Mouse (Mus musculus) retina, postnatal 1 day (tissue): ENCODE data around the gene Tfcp2.
"Not testable (repeated sequence)": the region's sequence is repeated elsewhere in the genome, so short reads cannot be mapped to it uniquely, and the experiment has no call there.

Experiments used
- DNase-seq: peaks from one replicate; pipeline ENCODE4 v3.0.0-alpha.2; 2012

Tfcp2 gene

DNA sequence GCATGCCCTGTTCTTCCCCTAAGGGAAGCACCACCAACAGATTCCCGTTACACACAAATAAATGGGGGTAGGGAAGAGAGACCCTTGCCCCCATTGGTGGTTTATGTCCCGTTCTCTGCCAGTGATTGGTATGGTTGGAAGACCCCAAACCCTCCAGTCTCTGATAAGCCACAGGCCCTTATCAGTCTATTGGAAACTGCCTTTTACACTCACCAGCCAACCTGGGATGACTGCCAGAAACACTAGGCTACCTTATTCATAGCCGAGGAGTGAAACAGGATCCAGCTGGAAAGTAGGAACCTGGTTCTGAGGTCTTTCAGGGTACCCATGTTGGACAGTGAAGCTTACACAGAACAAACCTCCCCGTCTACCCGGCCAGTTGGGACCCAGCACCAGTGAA lies 4.2 kb upstream of the Tfcp2 start:
- DNase-seq, result no peak

DNA sequence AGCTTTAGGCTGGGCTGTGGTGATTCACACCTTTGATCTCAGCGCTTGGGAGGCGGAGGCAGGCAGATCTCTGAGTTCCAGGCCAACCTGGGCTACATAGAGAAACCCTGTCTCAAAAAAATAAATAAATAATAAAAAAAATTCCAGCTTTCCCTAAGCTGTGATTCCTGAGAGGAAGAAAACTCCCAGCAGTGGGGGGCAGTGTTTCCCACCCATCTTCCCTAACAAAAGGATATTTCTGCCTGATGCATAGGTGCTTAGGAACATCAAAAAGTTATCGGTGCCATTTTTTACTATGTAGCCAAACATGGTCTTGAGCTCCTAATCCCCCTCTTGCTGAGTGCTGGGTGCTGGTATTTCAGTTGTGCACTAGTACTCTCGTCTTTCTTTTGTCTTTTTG lies 1.5 kb downstream of the Tfcp2 start:
- no peak for DNase-seq

DNA sequence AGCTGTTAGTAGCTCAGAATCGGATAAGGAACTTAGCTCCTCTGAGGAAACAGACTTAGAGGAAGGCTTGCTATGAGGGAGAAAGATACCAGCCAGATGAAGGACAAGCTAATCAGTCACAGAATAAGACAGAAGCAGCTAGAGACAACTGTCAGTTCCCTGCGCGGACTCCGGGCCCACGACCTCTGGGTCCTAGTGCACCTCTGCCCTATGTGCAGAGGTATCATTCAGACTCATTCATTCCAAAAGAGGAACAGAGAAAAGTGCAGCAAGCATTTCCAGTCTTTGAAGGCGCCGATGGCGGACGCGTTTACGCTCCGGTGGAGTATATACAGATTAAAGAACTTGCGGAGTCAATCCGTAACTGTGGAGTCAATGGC lies 8.2 kb downstream of the Tfcp2 start:
- not testable (repeated sequence) for DNase-seq

GRCm38 (mm10) chr15:100542876-100543650 lies 8.7 kb downstream of the Tfcp2 start:
- not testable (repeated sequence) for DNase-seq

GRCm38 (mm10) chr15:100541426-100541825 lies 10.4 kb downstream of the Tfcp2 start:
- no peak for DNase-seq

GRCm38 (mm10) chr15:100541001-100541400 lies 10.8 kb downstream of the Tfcp2 start:
- not testable (repeated sequence) for DNase-seq

DNA sequence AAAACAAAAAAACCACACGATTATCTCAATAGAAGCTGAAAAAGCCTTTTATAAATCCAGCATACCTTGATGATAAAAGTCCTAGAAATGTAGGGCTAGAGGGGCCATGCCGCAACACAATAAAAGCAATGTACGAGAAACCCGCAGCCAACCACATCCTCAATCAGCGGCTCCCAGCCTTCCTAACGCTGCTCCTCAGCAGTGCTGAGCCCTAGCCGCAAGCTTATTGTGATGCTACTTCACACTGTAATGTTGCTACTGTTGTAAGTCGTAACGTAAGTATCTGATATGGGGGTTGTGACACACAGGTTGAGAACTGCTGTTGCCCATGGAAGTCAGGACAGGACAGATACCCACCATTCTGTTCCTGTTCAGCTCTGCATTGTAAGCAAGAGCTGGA lies 12.4 kb downstream of the Tfcp2 start:
- DNase-seq, result no peak

GRCm38 (mm10) chr15:100537913-100538312 lies 13.9 kb downstream of the Tfcp2 start:
- DNase-seq, result peak; percentile 64

DNA sequence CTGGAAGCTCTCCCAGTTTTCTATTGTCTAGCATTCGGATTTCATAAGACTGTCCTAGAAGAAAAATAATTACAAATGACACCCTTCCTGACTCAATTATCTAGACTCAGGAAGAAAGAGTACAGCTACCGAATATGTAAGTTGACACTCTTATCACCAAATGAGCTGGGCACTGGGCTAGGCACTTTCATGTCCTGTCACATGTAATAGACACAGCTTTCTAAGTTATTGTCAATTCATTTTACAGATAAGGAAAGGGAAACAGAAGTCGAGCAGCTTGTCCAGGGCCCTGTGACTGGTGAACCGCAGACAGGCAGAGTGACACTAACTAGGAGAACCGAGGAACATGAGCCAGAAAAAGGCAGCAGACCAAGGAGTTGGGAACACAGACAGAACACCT lies 23.9 kb downstream of the Tfcp2 start:
- DNase-seq, result no peak

GRCm38 (mm10) chr15:100525405-100525804 lies 26.4 kb downstream of the Tfcp2 start:
- no peak for DNase-seq

DNA sequence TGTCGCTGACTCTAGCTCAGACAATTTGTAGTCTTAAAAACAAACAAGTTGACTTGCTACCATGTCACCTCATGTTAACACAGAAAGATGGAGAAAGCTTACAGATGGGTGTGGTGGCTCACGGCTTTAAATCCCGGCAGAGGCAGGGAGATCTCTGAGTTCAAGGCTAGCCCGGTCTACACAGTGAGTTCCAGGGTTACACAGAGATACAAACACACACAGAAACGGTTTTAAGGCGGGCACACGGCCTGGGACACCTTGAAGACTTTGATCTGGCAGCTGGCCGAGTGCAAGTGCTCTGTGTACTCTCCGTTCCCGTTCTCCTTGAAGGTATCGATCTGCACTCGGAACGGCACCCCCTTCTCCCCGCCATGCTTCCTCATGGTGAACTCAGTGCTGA lies 31.5 kb downstream of the Tfcp2 start:
- no peak for DNase-seq

- no peak for DNase-seq
Measured at GRCm38 (mm10) chr15:100515121-100515520, 36.7 kb downstream of the Tfcp2 start.

DNA sequence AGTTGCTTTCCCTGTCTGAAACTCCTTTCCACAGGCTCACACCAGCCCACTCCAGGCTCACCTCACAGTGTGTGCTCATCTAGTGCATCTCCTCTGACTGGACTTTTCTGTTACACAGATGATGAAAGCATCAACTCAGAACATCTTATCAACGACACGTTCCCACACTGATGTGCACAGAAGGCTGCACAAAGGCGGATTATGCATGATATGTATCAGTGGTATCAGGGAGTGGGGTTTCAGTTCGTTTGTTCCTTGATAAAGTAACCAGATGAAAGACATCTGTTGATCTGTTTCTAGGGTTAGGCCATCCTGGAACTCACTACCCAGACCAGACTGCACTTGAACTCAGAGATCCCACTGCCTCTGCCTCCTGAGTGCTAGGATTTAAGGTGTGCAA lies 38.4 kb downstream of the Tfcp2 start:
- no peak for DNase-seq

DNA sequence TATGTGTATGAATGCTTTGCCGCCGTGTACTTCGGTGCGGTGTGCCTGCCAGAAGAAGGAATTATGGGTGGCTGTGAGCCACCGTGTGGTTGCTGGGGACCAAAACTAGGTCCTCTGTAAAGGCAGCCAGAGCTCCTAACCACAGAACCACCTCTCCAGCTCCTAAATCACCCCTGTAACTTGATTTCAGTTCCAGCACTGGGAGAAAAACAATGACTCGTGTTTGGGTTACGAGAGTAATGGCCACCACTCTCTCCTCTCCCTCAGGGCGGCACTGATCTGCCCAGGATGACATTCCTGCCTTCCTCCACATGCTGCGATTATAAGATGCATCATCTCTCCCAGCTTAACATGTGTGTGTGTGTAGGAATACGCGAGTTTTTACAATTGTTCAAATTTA lies 41.7 kb downstream of the Tfcp2 start:
- no peak for DNase-seq

DNA sequence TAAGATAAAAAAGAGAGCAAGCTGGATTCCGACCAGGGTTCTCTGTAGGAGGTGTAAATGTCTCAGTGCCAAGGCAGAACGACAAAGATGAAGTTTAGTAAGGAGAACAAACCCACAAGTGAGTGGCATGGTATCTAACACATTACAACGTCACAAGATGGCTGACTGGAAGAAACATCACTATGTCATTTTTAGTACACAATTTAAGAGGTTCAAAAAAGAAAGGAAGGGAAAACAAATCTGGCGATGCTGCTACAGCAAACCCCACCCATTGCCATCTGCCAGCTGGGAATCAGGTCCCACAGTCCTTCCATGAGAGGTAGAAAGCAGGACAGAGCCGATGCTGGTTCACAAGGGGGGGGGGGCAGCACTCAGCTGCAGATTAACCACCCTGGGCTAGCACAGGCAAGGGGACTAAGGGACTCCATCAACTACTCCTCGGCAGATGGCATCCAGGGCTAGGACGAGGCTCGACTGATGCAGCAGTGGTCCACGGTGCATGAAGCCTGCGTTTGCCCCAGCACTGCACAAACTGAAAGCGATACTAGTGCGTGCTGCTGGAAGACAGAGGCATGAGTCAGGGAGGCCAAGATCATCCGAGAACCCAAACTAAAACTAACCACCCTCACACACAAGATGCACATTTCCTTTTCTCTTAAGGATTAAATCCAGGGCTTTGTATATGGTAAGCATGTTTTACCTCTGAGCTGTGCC lies 43.2 kb downstream of the Tfcp2 start:
- DNase-seq, result no peak

GRCm38 (mm10) chr15:100499506-100499905 lies 52.3 kb downstream of the Tfcp2 start:
- not testable (repeated sequence) for DNase-seq

DNA sequence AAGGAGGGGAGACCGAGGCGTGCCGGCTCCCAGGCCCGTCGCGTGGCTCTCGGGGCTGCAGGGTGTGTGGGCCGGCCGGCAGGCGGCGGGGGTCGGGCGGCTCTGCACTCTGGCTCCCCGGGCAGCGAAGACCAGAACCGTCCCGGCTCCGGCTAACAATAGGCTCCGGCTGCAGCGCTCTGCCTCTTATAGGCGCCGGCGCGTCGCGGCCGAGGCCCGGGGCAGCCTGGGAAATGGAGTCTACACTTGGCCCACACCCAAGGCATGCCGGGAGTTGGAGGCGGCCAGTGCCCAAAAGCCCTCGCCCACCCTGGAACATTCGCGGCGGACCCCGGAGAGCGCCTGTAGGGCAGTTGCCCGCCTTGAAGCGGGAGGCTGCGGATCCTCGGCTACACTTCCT lies 56.7 kb downstream of the Tfcp2 start, which contains the start of gene Csrnp2:
Gene Csrnp2, minus strand, starts transcription at position 387 of the 400 bp plus-strand sequence.
- peak; percentile 97 for DNase-seq

GRCm38 (mm10) chr15:100494647-100495046 lies 57.2 kb downstream of the Tfcp2 start:
- no peak for DNase-seq

DNA sequence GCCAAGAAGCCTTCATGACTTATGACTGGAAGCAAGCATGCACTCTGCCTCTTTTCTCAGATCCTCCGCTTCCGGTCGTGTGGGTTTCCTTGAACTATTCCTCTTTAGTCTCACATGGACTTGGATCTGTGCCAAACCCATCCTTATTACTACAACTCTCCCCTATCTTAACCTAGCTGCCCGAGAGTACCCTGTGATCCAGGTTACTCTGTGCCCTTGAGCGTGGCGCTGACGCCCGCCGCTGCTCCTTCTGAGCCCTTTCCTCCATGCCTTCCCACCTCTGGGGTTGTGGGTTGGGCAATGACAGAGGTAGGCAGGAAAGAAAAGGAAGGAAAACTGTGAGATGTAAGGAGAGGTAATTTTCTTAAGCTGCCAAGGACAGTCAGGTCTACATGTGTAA lies 59.8 kb downstream of the Tfcp2 start:
- DNase-seq, result peak; percentile 25

GRCm38 (mm10) chr15:100489263-100489662 lies 62.5 kb downstream of the Tfcp2 start:
- DNase-seq, result no peak

- not testable (repeated sequence) for DNase-seq
Measured at GRCm38 (mm10) chr15:100488297-100488696, 63.5 kb downstream of the Tfcp2 start.

- DNase-seq, result no peak
Measured at GRCm38 (mm10) chr15:100487050-100487449, 64.8 kb downstream of the Tfcp2 start.

- DNase-seq, result no peak
Measured at GRCm38 (mm10) chr15:100486450-100486849, 65.4 kb downstream of the Tfcp2 start.

GRCm38 (mm10) chr15:100485576-100485975 lies 66.2 kb downstream of the Tfcp2 start:
- no peak for DNase-seq
